Mouse (Mus musculus): Measurements from ENCODE around the gene Gnb5.

- TF ChIP-seq CTCF (IDR thresholded peaks at IDR 0.05; ENCODE audit: low read depth, low read length) (no peak), POLR2A (IDR thresholded peaks at IDR 0.05; ENCODE audit: extremely low read depth, insufficient read depth, low read length) (no peak)
Observed at GRCm38 (mm10) chr9:75282179-75282578, 23.9 kb upstream of the Gnb5 start.

Measured in liver, adult 2 months (tissue).